ENCODE assay signal across 19 mouse cellular contexts in the genomic region with DNA sequence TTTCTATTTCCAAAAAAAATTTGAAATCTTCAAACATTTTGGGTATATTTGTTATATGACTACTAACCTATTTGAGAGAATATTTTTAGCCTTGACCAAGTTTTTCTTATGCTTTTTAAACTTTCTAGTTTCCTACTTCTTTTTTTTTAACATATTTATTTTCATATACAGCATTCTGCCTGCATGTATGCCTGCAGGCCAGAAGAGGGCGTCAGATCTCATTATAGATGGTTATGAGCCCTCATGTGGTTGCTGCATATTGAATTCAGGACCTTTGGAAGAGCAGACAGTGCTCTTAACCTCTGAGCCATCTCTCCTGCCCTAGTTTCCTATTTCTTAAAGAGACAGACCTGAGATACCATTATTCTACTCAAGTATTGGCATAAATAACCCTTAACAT. TPM values are rescaled to one million over a fixed set of nuclear protein-coding genes. Genes with fewer than 3 reads are reported as not detected.
A peak's percentile ranks its signal among the peaks of the same experiment; 100 is the strongest.
DNase-seq lines count a peak whose midpoint lies in the region; ATAC-seq and TF ChIP-seq lines count a peak whose summit lies in the region.
"Had no signal": no experiment of that assay in that cellular context is flagged by ENCODE, and none has a peak within 500 bp of the region (broad histone marks: within the 10 kb centered on the region; RNA-seq: fewer than 3 reads in every experiment).

No protein-coding gene starts in this region.

- ATAC-seq in kidney, postnatal 0 days (replicated peaks; ENCODE audit: low FRiP score, low read depth): no peak
- no peak for ATAC-seq in midbrain, postnatal 0 days (ENCODE audit: low FRiP score)
- no peak for ATAC-seq in stomach, postnatal 0 days (ENCODE audit: low FRiP score, low TSS enrichment)

- H3K4me3 ChIP-seq in kidney, postnatal 0 days (replicated peaks; ENCODE audit: low read depth, low read length): no peak overlapping the region
- no peak overlapping the region for H3K4me3 ChIP-seq in midbrain, postnatal 0 days (ENCODE audit: low read depth, low read length)
- H3K4me3 ChIP-seq in midbrain, embryonic 10.5 days: no peak overlapping the region
- no peak overlapping the region for H3K4me3 ChIP-seq in stomach, postnatal 0 days (ENCODE audit: low read depth, low read length)
- no peak overlapping the region for H3K4me3 ChIP-seq in cerebellum, adult 2 months (replicated peaks; ENCODE audit: insufficient read depth, low read depth, low read length)
- H3K4me3 ChIP-seq: embryonic facial prominence, embryonic 12.5 days; hindbrain, embryonic 13.5 days; neural tube, embryonic 12.5 days had no signal

- no peak for TF ChIP-seq POLR2A in cerebellum, adult 2 months (IDR thresholded peaks at IDR 0.05; ENCODE audit: borderline replicate concordance, insufficient read depth, low read length)

- H3K9me3 ChIP-seq in kidney, postnatal 0 days (replicated peaks; ENCODE audit: low read length): no peaks in the 10 kb centered on the region
- H3K9me3 ChIP-seq in midbrain, postnatal 0 days (ENCODE audit: low read length): no peaks in the 10 kb centered on the region
- no peaks in the 10 kb centered on the region for H3K9me3 ChIP-seq in midbrain, embryonic 10.5 days (replicated peaks)
- no peaks in the 10 kb centered on the region for H3K9me3 ChIP-seq in stomach, postnatal 0 days (ENCODE audit: control insufficient read depth, low read length)
- H3K9me3 ChIP-seq: embryonic facial prominence, embryonic 12.5 days; hindbrain, embryonic 13.5 days; neural tube, embryonic 12.5 days had no signal

- H3K27ac ChIP-seq in kidney, postnatal 0 days: no peak overlapping the region
- H3K27ac ChIP-seq in midbrain, postnatal 0 days (ENCODE audit: low read depth, low read length): no peak overlapping the region
- no peak overlapping the region for H3K27ac ChIP-seq in midbrain, embryonic 10.5 days (replicated peaks)
- H3K27ac ChIP-seq in stomach, postnatal 0 days (replicated peaks): no peak overlapping the region
- H3K27ac ChIP-seq in cerebellum, adult 2 months (ENCODE audit: insufficient read depth, low read length): no peak overlapping the region
- H3K27ac ChIP-seq: embryonic facial prominence, embryonic 12.5 days; hindbrain, embryonic 13.5 days; neural tube, embryonic 12.5 days had no signal

- TF ChIP-seq EP300 in stomach, postnatal 0 days (optimal IDR thresholded peaks at IDR 0.05): no peak

- TF ChIP-seq CTCF in kidney, postnatal 0 days (IDR thresholded peaks at IDR 0.05; ENCODE audit: low read depth): peak; percentile 51
- peak; percentile 34 for TF ChIP-seq CTCF in midbrain, postnatal 0 days (IDR thresholded peaks at IDR 0.05)
- peak; percentile 62 for TF ChIP-seq CTCF in stomach, postnatal 0 days (IDR thresholded peaks at IDR 0.05; ENCODE audit: low read depth)
- TF ChIP-seq CTCF in cerebellum, adult 2 months (IDR thresholded peaks at IDR 0.05; ENCODE audit: borderline replicate concordance, insufficient read depth, low read depth, low read length): no peak

- no peaks in the 10 kb centered on the region for H3K36me3 ChIP-seq in kidney, postnatal 0 days (ENCODE audit: insufficient read depth, low read length)
- H3K36me3 ChIP-seq in midbrain, postnatal 0 days (ENCODE audit: insufficient read depth, low read length): no peaks in the 10 kb centered on the region
- no peaks in the 10 kb centered on the region for H3K36me3 ChIP-seq in midbrain, embryonic 10.5 days
- H3K36me3 ChIP-seq in stomach, postnatal 0 days (ENCODE audit: control insufficient read depth, insufficient read depth, low read length): no peaks in the 10 kb centered on the region
- H3K36me3 ChIP-seq: embryonic facial prominence, embryonic 12.5 days; hindbrain, embryonic 13.5 days; neural tube, embryonic 12.5 days had no signal

- H3K4me2 ChIP-seq in kidney, postnatal 0 days (ENCODE audit: low read length): no peak overlapping the region
- no peak overlapping the region for H3K4me2 ChIP-seq in midbrain, postnatal 0 days (ENCODE audit: low read depth, low read length, poor library complexity, severe bottlenecking)
- no peak overlapping the region for H3K4me2 ChIP-seq in stomach, postnatal 0 days (replicated peaks; ENCODE audit: low read depth)
- H3K4me2 ChIP-seq: embryonic facial prominence, embryonic 12.5 days; hindbrain, embryonic 13.5 days; neural tube, embryonic 12.5 days had no signal

- no peaks in the 10 kb centered on the region for H3K4me1 ChIP-seq in kidney, postnatal 0 days (replicated peaks; ENCODE audit: insufficient read depth, low read length)
- no peaks in the 10 kb centered on the region for H3K4me1 ChIP-seq in midbrain, postnatal 0 days (ENCODE audit: insufficient read depth, low read length)
- H3K4me1 ChIP-seq in midbrain, embryonic 10.5 days: no peaks in the 10 kb centered on the region
- no peaks in the 10 kb centered on the region for H3K4me1 ChIP-seq in stomach, postnatal 0 days (replicated peaks; ENCODE audit: control insufficient read depth, insufficient read depth)
- no peaks in the 10 kb centered on the region for H3K4me1 ChIP-seq in cerebellum, adult 2 months (ENCODE audit: control insufficient read depth, insufficient read depth, low read length)
- H3K4me1 ChIP-seq: embryonic facial prominence, embryonic 12.5 days; neural tube, embryonic 12.5 days had no signal

- no peak overlapping the region for H3K9ac ChIP-seq in kidney, postnatal 0 days (ENCODE audit: low read depth, low read length)
- no peak overlapping the region for H3K9ac ChIP-seq in midbrain, postnatal 0 days (replicated peaks; ENCODE audit: low read length, poor library complexity, severe bottlenecking)
- no peak overlapping the region for H3K9ac ChIP-seq in stomach, postnatal 0 days (ENCODE audit: low read length)
- H3K9ac ChIP-seq: embryonic facial prominence, embryonic 12.5 days; hindbrain, embryonic 13.5 days; neural tube, embryonic 12.5 days had no signal

- peak; percentile 25 for DNase-seq in embryo, embryonic 10.5 days (ENCODE audit: low spot score)
- DNase-seq in embryo, embryonic 9.5 days (ENCODE audit: extremely low spot score): no peak
- no peak for DNase-seq in kidney, postnatal 0 days (ENCODE audit: low spot score)
- DNase-seq in kidney, postnatal 4 days: no peak
- no peak for DNase-seq in midbrain, postnatal 0 days (ENCODE audit: low spot score)
- no peak for DNase-seq in midbrain, embryonic 10.5 days (ENCODE audit: low spot score)
- no peak for DNase-seq in stomach, postnatal 0 days (ENCODE audit: low spot score)
- no peak for DNase-seq in cerebellum, adult 2 months
- DNase-seq: adrenal gland, adult 2 months; cerebellum, adult 11-12 months; gastrocnemius, postnatal 14 days; heart, postnatal 10 days; kidney, adult 18-20 months; kidney, postnatal 36 days; liver; thymus, postnatal 25 days had no signal

- H3K27me3 ChIP-seq in kidney, postnatal 0 days (ENCODE audit: insufficient read depth, low read length): no peaks in the 10 kb centered on the region
- H3K27me3 ChIP-seq in midbrain, postnatal 0 days (ENCODE audit: insufficient read depth, low read length): no peaks in the 10 kb centered on the region
- no peaks in the 10 kb centered on the region for H3K27me3 ChIP-seq in midbrain, embryonic 10.5 days (ENCODE audit: low read depth, poor library complexity, severe bottlenecking)
- H3K27me3 ChIP-seq in stomach, postnatal 0 days (ENCODE audit: control insufficient read depth, insufficient read depth, low read length): no peaks in the 10 kb centered on the region
- no peaks in the 10 kb centered on the region for H3K27me3 ChIP-seq in cerebellum, adult 2 months (ENCODE audit: control insufficient read depth, insufficient read depth, low read length)
- H3K27me3 ChIP-seq: embryonic facial prominence, embryonic 12.5 days; hindbrain, embryonic 13.5 days; neural tube, embryonic 12.5 days had no signal

- 5% methylated on average over 1 of the region's 1 CpGs for WGBS in kidney, postnatal 0 days
- 2% methylated on average over 1 of the region's 1 CpGs for WGBS in midbrain, postnatal 0 days
- 2% methylated on average over 1 of the region's 1 CpGs for WGBS in midbrain, embryonic 10.5 days
- whole genome bisulfite sequencing in stomach, postnatal 0 days: 9% methylated on average over 1 of the region's 1 CpGs
- WGBS in cerebellum, adult 2 months: 2% methylated on average over 1 of the region's 1 CpGs

RNA-seq across cellular contexts. Expression of a gene that starts 48.9 kb away (rescaled TPM):
- 21.7 and 24.4 TPM in 2 replicates for polyA plus RNA-seq in kidney, postnatal 0 days (2015; fragmentation: Nextera tagmentation; extraction: Ambion mirVana)
- total RNA-seq in midbrain, postnatal 0 days (2014; rRNA removed): 37.0 and 41.6 TPM in 2 replicates
- 62.8 and 64.7 TPM in 2 replicates for polyA plus RNA-seq in midbrain, postnatal 0 days (2015; fragmentation: Nextera tagmentation; extraction: Ambion mirVana)
- polyA plus RNA-seq in midbrain, embryonic 10.5 days (2016; fragmentation: Nextera tagmentation; extraction: Ambion mirVana): 9.9 and 10.9 TPM in 2 replicates
- polyA plus RNA-seq in stomach, postnatal 0 days (2015; fragmentation: Nextera tagmentation; extraction: Ambion mirVana): 171 and 189 TPM in 2 replicates
- polyA plus RNA-seq in cerebellum, adult 2 months (2012; rRNA removed): 55.7 and 56.3 TPM in 2 replicates
